Mouse (Mus musculus): ENCODE measurements at regions not wholly inside any gene's neighbourhood (a gene's known extent, or its start where the extent isn't known, plus 50 kb on each side); places are given as distances from the start of the nearest gene placed in this dataset.
A peak's percentile ranks its signal among the peaks of the same experiment; 100 is the strongest.

- Histone ChIP-seq H3K36me3 (no peaks in the 10 kb centered on the region), H3K4me1 (no peaks in the 10 kb centered on the region), H3K4me3 (no peak overlapping the region), H3K27ac (no peak overlapping the region), H3K4me2 (no peak overlapping the region), H3K9ac (no peak overlapping the region), H3K27me3 (replicated peaks) (peaks cover 28% of the 10 kb centered on the region), H3K9me3 (replicated peaks) (no peaks in the 10 kb centered on the region)
- ATAC-seq: no peak
- 72% methylated on average over 8 of the region's 8 CpGs for WGBS (ENCODE audit: insufficient replicate concordance)
Measured at GRCm38 (mm10) chr5:118338186-118338585, 93.2 kb downstream of the 2410131K14Rik start.

GRCm38 (mm10) chr5:118339676-118340661 is 94.9 kb downstream of the 2410131K14Rik start:
- Histone ChIP-seq H3K9ac (no peak overlapping the region), H3K9me3 (replicated peaks) (no peaks in the 10 kb centered on the region), H3K4me2 (no peak overlapping the region), H3K27me3 (replicated peaks) (peaks cover 27% of the 10 kb centered on the region), H3K4me1 (peaks cover 7% of the 10 kb centered on the region; the same call in 1 of the 2 replicates), H3K27ac (no peak overlapping the region), H3K36me3 (no peaks in the 10 kb centered on the region), H3K4me3 (no peak overlapping the region)
- 52% methylated on average over 22 of the region's 22 CpGs for WGBS (ENCODE audit: insufficient replicate concordance)
- no peak for ATAC-seq

- no peak for ATAC-seq
- no peak overlapping the region for H3K27ac ChIP-seq
- H3K9me3 ChIP-seq (replicated peaks): no peaks in the 10 kb centered on the region
- H3K4me3 ChIP-seq: no peak overlapping the region
- H3K27me3 ChIP-seq (replicated peaks): peaks cover 24% of the 10 kb centered on the region
- no peak overlapping the region for H3K4me2 ChIP-seq
- no peaks in the 10 kb centered on the region for H3K36me3 ChIP-seq
- 32% methylated on average over 19 of the region's 19 CpGs for WGBS (ENCODE audit: insufficient replicate concordance)
- peaks cover 7% of the 10 kb centered on the region; the same call in 1 of the 2 replicates for H3K4me1 ChIP-seq
- H3K9ac ChIP-seq: no peak overlapping the region
Measured at GRCm38 (mm10) chr5:118343444-118344320, 98.7 kb downstream of the 2410131K14Rik start.

- H3K36me3 ChIP-seq: no peaks in the 10 kb centered on the region
- ATAC-seq: no peak
- no peak overlapping the region for H3K27ac ChIP-seq
- H3K9ac ChIP-seq: no peak overlapping the region
- 75% methylated on average over 3 of the region's 3 CpGs for WGBS (ENCODE audit: insufficient replicate concordance)
- H3K4me3 ChIP-seq: no peak overlapping the region
- peaks cover 7% of the 10 kb centered on the region; the same call in 1 of the 2 replicates for H3K4me1 ChIP-seq
- H3K27me3 ChIP-seq (replicated peaks): peaks cover 13% of the 10 kb centered on the region
- no peaks in the 10 kb centered on the region for H3K9me3 ChIP-seq (replicated peaks)
- H3K4me2 ChIP-seq: no peak overlapping the region
Measured at GRCm38 (mm10) chr5:118345226-118345625, 100.2 kb downstream of the 2410131K14Rik start.

GRCm38 (mm10) chr5:118349057-118349456 is 104.0 kb downstream of the 2410131K14Rik start:
- no peak overlapping the region for H3K4me2 ChIP-seq
- ATAC-seq: no peak
- peaks cover 4% of the 10 kb centered on the region; the same call in 1 of the 2 replicates for H3K4me1 ChIP-seq
- H3K27me3 ChIP-seq (replicated peaks): peaks cover under 1% of the 10 kb centered on the region; the same call in 1 of the 2 replicates
- H3K9ac ChIP-seq: no peak overlapping the region
- H3K9me3 ChIP-seq (replicated peaks): 0 out of 2 replicates have a peak, but pooled peaks cover 3% of the 10 kb centered on the region
- no peaks in the 10 kb centered on the region for H3K36me3 ChIP-seq
- 68% methylated on average over 3 of the region's 3 CpGs for WGBS (ENCODE audit: insufficient replicate concordance)
- H3K4me3 ChIP-seq: no peak overlapping the region
- no peak overlapping the region for H3K27ac ChIP-seq

- 0 out of 2 replicates have a peak, but pooled peaks cover 3% of the 10 kb centered on the region for H3K9me3 ChIP-seq (replicated peaks)
- ATAC-seq: no peak
- H3K9ac ChIP-seq: no peak overlapping the region
- H3K4me1 ChIP-seq: 0 out of 2 replicates have a peak, but pooled peaks cover 8% of the 10 kb centered on the region
- 24% methylated on average over 1 of the region's 1 CpGs for WGBS (ENCODE audit: insufficient replicate concordance)
- no peaks in the 10 kb centered on the region for H3K27me3 ChIP-seq (replicated peaks)
- no peak overlapping the region for H3K4me2 ChIP-seq
- H3K4me3 ChIP-seq: no peak overlapping the region
- H3K36me3 ChIP-seq: no peaks in the 10 kb centered on the region
- H3K27ac ChIP-seq: no peak overlapping the region
Measured at GRCm38 (mm10) chr5:118351301-118351700, 106.3 kb downstream of the 2410131K14Rik start.

GRCm38 (mm10) chr5:118352142-118352541 is 107.1 kb downstream of the 2410131K14Rik start:
- H3K4me1 ChIP-seq: 0 out of 2 replicates have a peak, but pooled peaks cover 8% of the 10 kb centered on the region
- no peaks in the 10 kb centered on the region for H3K27me3 ChIP-seq (replicated peaks)
- H3K9ac ChIP-seq: no peak overlapping the region
- ATAC-seq: no peak
- WGBS (ENCODE audit: insufficient replicate concordance): 75% methylated on average over 4 of the region's 4 CpGs
- H3K4me2 ChIP-seq: no peak overlapping the region
- no peak overlapping the region for H3K4me3 ChIP-seq
- no peaks in the 10 kb centered on the region for H3K36me3 ChIP-seq
- 0 out of 2 replicates have a peak, but pooled peaks cover 3% of the 10 kb centered on the region for H3K9me3 ChIP-seq (replicated peaks)
- no peak overlapping the region for H3K27ac ChIP-seq

GRCm38 (mm10) chr5:118353061-118353460 is 108.0 kb downstream of the 2410131K14Rik start:
- H3K9ac ChIP-seq: no peak overlapping the region
- no peaks in the 10 kb centered on the region for H3K27me3 ChIP-seq (replicated peaks)
- H3K4me1 ChIP-seq: 0 out of 2 replicates have a peak, but pooled peaks cover 8% of the 10 kb centered on the region
- H3K4me2 ChIP-seq: no peak overlapping the region
- H3K36me3 ChIP-seq: no peaks in the 10 kb centered on the region
- no peak overlapping the region for H3K4me3 ChIP-seq
- no peak overlapping the region for H3K27ac ChIP-seq
- WGBS (ENCODE audit: insufficient replicate concordance): 60% methylated on average over 6 of the region's 6 CpGs
- no peak for ATAC-seq
- H3K9me3 ChIP-seq (replicated peaks): 0 out of 2 replicates have a peak, but pooled peaks cover 3% of the 10 kb centered on the region

- 28% methylated on average over 9 of the region's 9 CpGs for WGBS (ENCODE audit: insufficient replicate concordance)
- H3K9me3 ChIP-seq (replicated peaks): 0 out of 2 replicates have a peak, but pooled peaks cover 3% of the 10 kb centered on the region
- H3K4me1 ChIP-seq: 0 out of 2 replicates have a peak, but pooled peaks cover 8% of the 10 kb centered on the region
- no peak for ATAC-seq
- H3K9ac ChIP-seq: no peak overlapping the region
- H3K36me3 ChIP-seq: no peaks in the 10 kb centered on the region
- no peak overlapping the region for H3K4me3 ChIP-seq
- peaks cover 2% of the 10 kb centered on the region; the same call in 1 of the 2 replicates for H3K27me3 ChIP-seq (replicated peaks)
- 0 out of 2 replicates have a peak overlapping the region, but pooled peaks have one; percentile 11 for H3K4me2 ChIP-seq
- no peak overlapping the region for H3K27ac ChIP-seq
Measured at GRCm38 (mm10) chr5:118353689-118354088, 108.7 kb downstream of the 2410131K14Rik start.

GRCm38 (mm10) chr5:118354127-118354526 is 109.1 kb downstream of the 2410131K14Rik start:
- Histone ChIP-seq H3K4me1 (0 out of 2 replicates have a peak, but pooled peaks cover 8% of the 10 kb centered on the region), H3K4me2 (0 out of 2 replicates have a peak overlapping the region, but pooled peaks have one; percentile 11), H3K4me3 (no peak overlapping the region), H3K9ac (no peak overlapping the region), H3K9me3 (replicated peaks) (0 out of 2 replicates have a peak, but pooled peaks cover 3% of the 10 kb centered on the region), H3K27ac (no peak overlapping the region), H3K36me3 (no peaks in the 10 kb centered on the region), H3K27me3 (replicated peaks) (peaks cover 7% of the 10 kb centered on the region; the same call in 1 of the 2 replicates)
- 29% methylated on average over 5 of the region's 5 CpGs for WGBS (ENCODE audit: insufficient replicate concordance)
- no peak for ATAC-seq

GRCm38 (mm10) chr5:118354871-118355270 is 109.8 kb downstream of the 2410131K14Rik start:
- no peak overlapping the region for H3K4me2 ChIP-seq
- H3K9ac ChIP-seq: no peak overlapping the region
- H3K9me3 ChIP-seq (replicated peaks): 0 out of 2 replicates have a peak, but pooled peaks cover 3% of the 10 kb centered on the region
- H3K27ac ChIP-seq: no peak overlapping the region
- peaks cover 14% of the 10 kb centered on the region; the same call in 1 of the 2 replicates for H3K27me3 ChIP-seq (replicated peaks)
- 60% methylated on average over 3 of the region's 3 CpGs for WGBS (ENCODE audit: insufficient replicate concordance)
- ATAC-seq: no peak
- peaks cover 9% of the 10 kb centered on the region; the same call in 1 of the 2 replicates for H3K4me1 ChIP-seq
- no peaks in the 10 kb centered on the region for H3K36me3 ChIP-seq
- H3K4me3 ChIP-seq: no peak overlapping the region

Measured in liver, embryonic 12.5 days (tissue).